Mouse (Mus musculus) fat pad, adult 2 months (tissue): ENCODE measurements around the gene Cobl.

Experiments
- DNase-seq: peaks from one replicate; pipeline ENCODE4 v3.0.0-alpha.2; 2011; ENCODE audit warnings: low read depth, low spot score; ENCODE audit errors: extremely low read depth

Cobl gene

GRCm38 (mm10) chr11:12464181-12465162, at the start of gene Cobl:
Cobl (minus strand) TSS chr11:12464960.
- no peak for DNase-seq

GRCm38 (mm10) chr11:12513796-12514195, 49.0 kb upstream of the Cobl start:
- no peak for DNase-seq

GRCm38 (mm10) chr11:12506371-12506890, 41.7 kb upstream of the Cobl start:
- DNase-seq, result no peak

- no peak for DNase-seq
These were observed 39.0 kb upstream of the Cobl start for GRCm38 (mm10) chr11:12503756-12504155.

GRCm38 (mm10) chr11:12501721-12502120, 37.0 kb upstream of the Cobl start:
- DNase-seq, result no peak

- DNase-seq, result no peak
These were observed 29.0 kb upstream of the Cobl start for GRCm38 (mm10) chr11:12493791-12494190.

GRCm38 (mm10) chr11:12479856-12480403, 15.2 kb upstream of the Cobl start:
- no peak for DNase-seq

GRCm38 (mm10) chr11:12474299-12474935, 9.7 kb upstream of the Cobl start:
- DNase-seq, result no peak

- DNase-seq, result no peak
These were observed 9.0 kb upstream of the Cobl start for GRCm38 (mm10) chr11:12473625-12474298.

- DNase-seq, result no peak
These were observed 4.9 kb upstream of the Cobl start for GRCm38 (mm10) chr11:12469638-12470037.

GRCm38 (mm10) chr11:12468661-12469060, 3.9 kb upstream of the Cobl start:
- DNase-seq, result no peak

GRCm38 (mm10) chr11:12467836-12468235, 3.1 kb upstream of the Cobl start:
- no peak for DNase-seq

- DNase-seq, result no peak
These were observed 2.5 kb upstream of the Cobl start for GRCm38 (mm10) chr11:12467217-12467616.

- no peak for DNase-seq
These were observed 1.8 kb upstream of the Cobl start for GRCm38 (mm10) chr11:12466606-12467005.

- DNase-seq, result no peak
These were observed 469 bp upstream of the Cobl start for GRCm38 (mm10) chr11:12465229-12465628.

- DNase-seq, result no peak
These were observed 1.1 kb downstream of the Cobl start for GRCm38 (mm10) chr11:12463615-12464170.

GRCm38 (mm10) chr11:12459781-12460581, 4.8 kb downstream of the Cobl start:
- peak; percentile 66 for DNase-seq

- DNase-seq, result no peak
These were observed 5.9 kb downstream of the Cobl start for GRCm38 (mm10) chr11:12458814-12459213.

- no peak for DNase-seq
These were observed 6.4 kb downstream of the Cobl start for GRCm38 (mm10) chr11:12458392-12458791.

- DNase-seq, result no peak
These were observed 16.7 kb downstream of the Cobl start for GRCm38 (mm10) chr11:12448101-12448500.
